Mouse (Mus musculus) heart, embryonic 16.5 days (tissue): ENCODE results near the gene Slc25a12. TPM values are rescaled to one million over a fixed set of nuclear protein-coding genes. Genes with fewer than 3 reads are reported as not detected.

Source experiments
- ATAC-seq: fragments of 200-750 bp; cut with Nextera tagmentation; replicated peaks from 2 replicates; pipeline ENCODE4 v1.8.0; 2017; ENCODE audit warnings: moderate number of reproducible peaks; ENCODE audit not compliant: insufficient read depth, low FRiP score; ENCODE audit errors: extremely low read depth
- H3K27ac ChIP-seq: fragments of 300-500 bp; sonication (generic); 2 replicates; pipeline ENCODE4 v1.5.1; 2014; ENCODE audit warnings: mild to moderate bottlenecking, low read length, control low read depth, moderate library complexity
- H3K27me3 ChIP-seq: fragments of 300-500 bp; sonication (generic); 2 replicates; pipeline ENCODE4 v1.6.1; 2014; ENCODE audit warnings: low read length, mixed read lengths; ENCODE audit not compliant: control insufficient read depth, insufficient read depth
- H3K36me3 ChIP-seq: fragments of 300-500 bp; sonication (generic); 2 replicates; pipeline ENCODE4 v1.6.1; 2014; ENCODE audit not compliant: control insufficient read depth, insufficient read depth
- H3K4me1 ChIP-seq: fragments of 300-500 bp; sonication (generic); 2 replicates; pipeline ENCODE4 v1.6.1; 2014; ENCODE audit warnings: low read length, mixed read lengths; ENCODE audit not compliant: control insufficient read depth, insufficient read depth
- H3K4me2 ChIP-seq: fragments of 300-500 bp; sonication (generic); 2 replicates; pipeline ENCODE4 v1.6.1; 2014; ENCODE audit warnings: low read depth, mild to moderate bottlenecking, control low read depth, low read length
- H3K4me3 ChIP-seq: fragments of 300-500 bp; sonication (generic); 2 replicates; pipeline ENCODE4 v1.5.1; 2014; ENCODE audit warnings: mild to moderate bottlenecking, control low read depth, low read length
- H3K9ac ChIP-seq: fragments of 300-500 bp; sonication (generic); 2 replicates; pipeline ENCODE4 v1.6.1; 2014; ENCODE audit warnings: low read length, control low read depth
- H3K9me3 ChIP-seq: fragments of 300-500 bp; sonication (generic); replicated peaks from 2 replicates; pipeline ENCODE4 v1.6.1; 2016; ENCODE audit warnings: low read length; ENCODE audit not compliant: control insufficient read depth
- WGBS: fragments of 180-500 bp; shearing (Covaris S2); extraction: QIAGEN DNeasy Blood & Tissue Kit; methylation state at CpG from one replicate; pipeline ENCODE4 v1.1.7; 2014; 5-methylcytosine and 5-hydroxymethylcytosine counted together
- polyA plus RNA-seq: library from polyadenylated mRNA; unstranded; fragments of >200 nt; fragmentation: Nextera tagmentation; extraction: Ambion mirVana; gene quantifications from 2 replicates; pipeline ENCODE4 v1.2.1, GENCODE M21; 2015

The Slc25a12 gene
- polyA plus RNA-seq, 1 experiment from 2014 or later = 126 TPM

GRCm38 (mm10) chr2:71340126-71340525, 27.4 kb downstream of the Slc25a12 start:
- H3K27ac ChIP-seq = peak overlapping the region; percentile 56
- 39% methylated on average over 5 of the region's 5 CpGs for WGBS
- no peak overlapping the region for H3K4me3 ChIP-seq
- H3K9me3 ChIP-seq = no peaks in the 10 kb centered on the region; the same call in 1 of the 2 replicates
- peaks cover 15% of the 10 kb centered on the region for H3K36me3 ChIP-seq
- 0 out of 2 replicates have a peak, but pooled peaks have one; percentile 52 for ATAC-seq
- no peak overlapping the region for H3K9ac ChIP-seq
- H3K27me3 ChIP-seq = no peaks in the 10 kb centered on the region
- H3K4me2 ChIP-seq = 0 out of 2 replicates have a peak overlapping the region, but pooled peaks have one; percentile 32
- H3K4me1 ChIP-seq = peaks cover 12% of the 10 kb centered on the region

- peaks cover 7% of the 10 kb centered on the region for H3K36me3 ChIP-seq
- H3K9ac ChIP-seq = no peak overlapping the region
- no peaks in the 10 kb centered on the region for H3K27me3 ChIP-seq
- H3K4me3 ChIP-seq = no peak overlapping the region
- 80% methylated on average over 12 of the region's 12 CpGs for WGBS
- no peaks in the 10 kb centered on the region; the same call in 1 of the 2 replicates for H3K9me3 ChIP-seq
- peaks cover 12% of the 10 kb centered on the region for H3K4me1 ChIP-seq
- H3K4me2 ChIP-seq = no peak overlapping the region
- ATAC-seq = no peak
- H3K27ac ChIP-seq = no peak overlapping the region
Measured at GRCm38 (mm10) chr2:71338145-71338796, 29.3 kb downstream of the Slc25a12 start.

- no peaks in the 10 kb centered on the region for H3K27me3 ChIP-seq
- ATAC-seq = no peak
- peaks cover 7% of the 10 kb centered on the region; the same call in 1 of the 2 replicates for H3K36me3 ChIP-seq
- no peak overlapping the region for H3K4me2 ChIP-seq
- no peak overlapping the region for H3K27ac ChIP-seq
- H3K9me3 ChIP-seq = no peaks in the 10 kb centered on the region
- no peak overlapping the region for H3K4me3 ChIP-seq
- H3K4me1 ChIP-seq = peaks cover 12% of the 10 kb centered on the region
- WGBS = 87% methylated on average over 6 of the region's 6 CpGs
- H3K9ac ChIP-seq = no peak overlapping the region
Measured at GRCm38 (mm10) chr2:71336631-71337030, 30.9 kb downstream of the Slc25a12 start.

- H3K36me3 ChIP-seq = peaks cover 10% of the 10 kb centered on the region; the same call in 1 of the 2 replicates
- H3K9ac ChIP-seq = no peak overlapping the region
- H3K9me3 ChIP-seq = no peaks in the 10 kb centered on the region
- H3K27me3 ChIP-seq = no peaks in the 10 kb centered on the region
- H3K27ac ChIP-seq = no peak overlapping the region
- ATAC-seq = no peak
- H3K4me2 ChIP-seq = no peak overlapping the region
- no peak overlapping the region for H3K4me3 ChIP-seq
- peaks cover 9% of the 10 kb centered on the region for H3K4me1 ChIP-seq
- 84% methylated on average over 5 of the region's 6 CpGs for WGBS
Measured at GRCm38 (mm10) chr2:71336209-71336608, 31.3 kb downstream of the Slc25a12 start.

GRCm38 (mm10) chr2:71333986-71334822, 33.3 kb downstream of the Slc25a12 start:
- ATAC-seq = no peak
- Histone ChIP-seq H3K36me3 (peaks cover 10% of the 10 kb centered on the region; the same call in 1 of the 2 replicates), H3K27ac (no peak overlapping the region), H3K9me3 (no peaks in the 10 kb centered on the region), H3K9ac (no peak overlapping the region), H3K4me2 (no peak overlapping the region), H3K27me3 (no peaks in the 10 kb centered on the region), H3K4me1 (peaks cover 1% of the 10 kb centered on the region; the same call in 1 of the 2 replicates), H3K4me3 (no peak overlapping the region)
- WGBS = 85% methylated on average over 22 of the region's 22 CpGs

- no peak for ATAC-seq
- H3K4me1 ChIP-seq = no peaks in the 10 kb centered on the region
- no peak overlapping the region for H3K4me2 ChIP-seq
- no peak overlapping the region for H3K9ac ChIP-seq
- no peaks in the 10 kb centered on the region for H3K9me3 ChIP-seq
- H3K4me3 ChIP-seq = no peak overlapping the region
- no peaks in the 10 kb centered on the region for H3K27me3 ChIP-seq
- 92% methylated on average over 3 of the region's 3 CpGs for WGBS
- no peak overlapping the region for H3K27ac ChIP-seq
- H3K36me3 ChIP-seq = peaks cover 10% of the 10 kb centered on the region
Measured at GRCm38 (mm10) chr2:71329761-71330160, 37.8 kb downstream of the Slc25a12 start.

- Histone ChIP-seq H3K4me3 (no peak overlapping the region), H3K27ac (no peak overlapping the region), H3K9ac (no peak overlapping the region), H3K36me3 (peaks cover 15% of the 10 kb centered on the region), H3K27me3 (no peaks in the 10 kb centered on the region), H3K4me2 (no peak overlapping the region), H3K9me3 (no peaks in the 10 kb centered on the region), H3K4me1 (no peaks in the 10 kb centered on the region)
- ATAC-seq = no peak
- WGBS = 58% methylated on average over 15 of the region's 15 CpGs
Measured at GRCm38 (mm10) chr2:71328391-71329160, 39.0 kb downstream of the Slc25a12 start.

GRCm38 (mm10) chr2:71327715-71328114, 39.8 kb downstream of the Slc25a12 start:
- Histone ChIP-seq H3K27me3 (no peaks in the 10 kb centered on the region), H3K9ac (no peak overlapping the region), H3K4me3 (no peak overlapping the region), H3K27ac (no peak overlapping the region), H3K4me1 (no peaks in the 10 kb centered on the region), H3K4me2 (no peak overlapping the region), H3K36me3 (peaks cover 20% of the 10 kb centered on the region), H3K9me3 (no peaks in the 10 kb centered on the region)
- no peak for ATAC-seq
- WGBS = 68% methylated on average over 2 of the region's 2 CpGs
